Comparison of ENCODE assay signal across 9 mouse cellular contexts in the genomic region with DNA sequence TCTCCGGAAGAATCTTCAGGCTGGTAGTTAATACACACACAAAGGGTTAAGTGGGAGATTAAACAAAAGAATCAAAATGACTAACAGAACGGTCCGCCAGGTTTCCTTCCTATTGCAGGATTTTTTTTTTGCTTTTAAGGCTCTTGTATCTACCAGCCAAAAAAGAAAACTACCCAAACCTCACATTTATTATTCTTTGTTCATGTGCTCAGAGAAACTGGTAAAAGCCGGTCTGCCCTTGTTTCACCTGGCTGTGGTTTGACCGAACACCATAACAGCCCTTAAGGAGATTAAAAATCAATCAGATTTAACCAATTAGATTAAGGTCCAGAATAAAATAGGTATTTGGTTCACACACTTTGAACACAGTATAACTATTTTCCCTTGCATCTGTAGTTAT.
DNase-seq lines count a peak whose midpoint lies in the region; ATAC-seq lines count a peak whose summit lies in the region.
"Had no signal": no experiment of that assay in that cellular context is flagged by ENCODE, and none has a peak within 500 bp of the region (broad histone marks: within the 10 kb centered on the region; RNA-seq: fewer than 3 reads in every experiment).

No protein-coding gene starts in this region.

- ATAC-seq in forebrain, embryonic 12.5 days (ENCODE audit: low FRiP score), result no peak
- ATAC-seq in forebrain, embryonic 11.5 days (replicated peaks; ENCODE audit: low FRiP score), result no peak
- no peak for ATAC-seq in midbrain, embryonic 12.5 days (ENCODE audit: low FRiP score, low read depth)

- H3K36me3 ChIP-seq in forebrain, embryonic 12.5 days (replicated peaks), result 0 out of 2 replicates have a peak, but pooled peaks cover 5% of the 10 kb centered on the region
- H3K36me3 ChIP-seq in forebrain, embryonic 11.5 days (ENCODE audit: control insufficient read depth, insufficient read depth, low read length), result no peaks in the 10 kb centered on the region
- no peaks in the 10 kb centered on the region for H3K36me3 ChIP-seq in midbrain, embryonic 12.5 days
- H3K36me3 ChIP-seq: liver, embryonic 13.5 days had no signal

- 0 out of 2 replicates have a peak overlapping the region, but pooled peaks have one; percentile 6 for H3K4me3 ChIP-seq in forebrain, embryonic 12.5 days (replicated peaks)
- H3K4me3 ChIP-seq in forebrain, embryonic 11.5 days (ENCODE audit: low read depth, low read length), result no peak overlapping the region
- peak overlapping the region; percentile 17; the same call in 1 of the 2 replicates for H3K4me3 ChIP-seq in midbrain, embryonic 12.5 days
- H3K4me3 ChIP-seq: liver, embryonic 13.5 days had no signal

- H3K4me2 ChIP-seq in forebrain, embryonic 12.5 days, result peak overlapping the region; percentile 30
- H3K4me2 ChIP-seq in forebrain, embryonic 11.5 days (ENCODE audit: low read depth, low read length, severe bottlenecking), result no peak overlapping the region
- H3K4me2 ChIP-seq in midbrain, embryonic 12.5 days (replicated peaks), result peak overlapping the region; percentile 30
- H3K4me2 ChIP-seq: liver, embryonic 13.5 days had no signal

- no peak overlapping the region for H3K27ac ChIP-seq in forebrain, embryonic 12.5 days
- H3K27ac ChIP-seq in forebrain, embryonic 11.5 days (ENCODE audit: low read depth, low read length), result no peak overlapping the region
- H3K27ac ChIP-seq in midbrain, embryonic 12.5 days (replicated peaks), result no peak overlapping the region
- H3K27ac ChIP-seq: liver, embryonic 13.5 days had no signal

- H3K27me3 ChIP-seq in forebrain, embryonic 12.5 days, result no peaks in the 10 kb centered on the region
- no peaks in the 10 kb centered on the region for H3K27me3 ChIP-seq in forebrain, embryonic 11.5 days (ENCODE audit: control insufficient read depth, insufficient read depth, low read length)
- H3K27me3 ChIP-seq in midbrain, embryonic 12.5 days, result no peaks in the 10 kb centered on the region

- peaks cover 40% of the 10 kb centered on the region for H3K4me1 ChIP-seq in forebrain, embryonic 12.5 days
- peaks cover 5% of the 10 kb centered on the region; the same call in 1 of the 2 replicates for H3K4me1 ChIP-seq in forebrain, embryonic 11.5 days (replicated peaks; ENCODE audit: control insufficient read depth, insufficient read depth, low read length)
- H3K4me1 ChIP-seq in midbrain, embryonic 12.5 days, result peaks cover 26% of the 10 kb centered on the region

- no peak overlapping the region for H3K9ac ChIP-seq in forebrain, embryonic 12.5 days
- H3K9ac ChIP-seq in forebrain, embryonic 11.5 days (ENCODE audit: low read length), result no peak overlapping the region
- H3K9ac ChIP-seq in midbrain, embryonic 12.5 days (replicated peaks), result 0 out of 2 replicates have a peak overlapping the region, but pooled peaks have one; percentile 31
- H3K9ac ChIP-seq: liver, embryonic 13.5 days had no signal

- no peak for DNase-seq in forebrain, embryonic 11.5 days (ENCODE audit: low spot score)
- peak; percentile 13 for DNase-seq in retina, embryonic 14.5 days (ENCODE audit: low spot score)
- no peak for DNase-seq in retina, postnatal 1 day
- DNase-seq in embryo, embryonic 11 days, result no peak
- no peak for DNase-seq in adrenal gland, postnatal 4 days (ENCODE audit: low spot score in 2 of 2)
- DNase-seq in adipocyte (ENCODE audit: low spot score), result no peak
- DNase-seq: liver, embryonic 13.5 days had no signal

- H3K9me3 ChIP-seq in forebrain, embryonic 12.5 days, result no peaks in the 10 kb centered on the region
- no peaks in the 10 kb centered on the region for H3K9me3 ChIP-seq in forebrain, embryonic 11.5 days (ENCODE audit: control insufficient read depth, low read length)
- H3K9me3 ChIP-seq in midbrain, embryonic 12.5 days, result no peaks in the 10 kb centered on the region
- H3K9me3 ChIP-seq: liver, embryonic 13.5 days had no signal

- 65% methylated on average over 5 of the region's 5 CpGs for WGBS in forebrain, embryonic 12.5 days
- 71% methylated on average over 5 of the region's 5 CpGs for WGBS in forebrain, embryonic 11.5 days
- WGBS in midbrain, embryonic 12.5 days, result 64% methylated on average over 5 of the region's 5 CpGs
